ENCODE assay signal across 31 mouse cellular contexts in genomic region chr6:83488200-83488599, GRCm38 (mm10). TPM values are rescaled to one million over a fixed set of nuclear protein-coding genes. Genes with fewer than 3 reads are reported as not detected.
A peak's percentile ranks its signal among the peaks of the same experiment; 100 is the strongest.
DNase-seq lines count a peak whose midpoint lies in the region; ATAC-seq and TF ChIP-seq lines count a peak whose summit lies in the region.
"Had no signal": no experiment of that assay in that cellular context is flagged by ENCODE, and none has a peak within 500 bp of the region (broad histone marks: within the 10 kb centered on the region; RNA-seq: fewer than 3 reads in every experiment).

No protein-coding gene starts in this region.

- no peak overlapping the region for H3K9ac ChIP-seq in embryonic facial prominence, embryonic 15.5 days
- H3K9ac ChIP-seq: forebrain, embryonic 13.5 days; forebrain, postnatal 0 days; heart, embryonic 13.5 days; hindbrain, embryonic 14.5 days had no signal

- no peak for TF ChIP-seq POLR2A in bone marrow macrophage, adult 2 months (IDR thresholded peaks at IDR 0.05; ENCODE audit: borderline replicate concordance, low read depth, low read length)

- TF ChIP-seq CTCF in bone marrow macrophage, adult 2 months (IDR thresholded peaks at IDR 0.05; ENCODE audit: low read depth, low read length): no peak

- H3K4me3 ChIP-seq in bone marrow macrophage, adult 2 months (ENCODE audit: insufficient read depth, low read length): no peak overlapping the region
- H3K4me3 ChIP-seq in embryonic facial prominence, embryonic 15.5 days (replicated peaks): no peak overlapping the region
- no peak overlapping the region for H3K4me3 ChIP-seq in macrophage (ENCODE audit: inconsistent target)
- H3K4me3 ChIP-seq: forebrain, embryonic 10.5 days; forebrain, embryonic 13.5 days; heart, adult 2 months; heart, embryonic 10.5 days; heart, embryonic 13.5 days had no signal

- peak; percentile 70; the same call in 1 of the 2 replicates for ATAC-seq in frontal cortex, adult (ENCODE audit: low TSS enrichment)
- no peak for ATAC-seq in embryonic facial prominence, embryonic 15.5 days (ENCODE audit: insufficient number of reproducible peaks, low FRiP score, low TSS enrichment, low read depth)
- ATAC-seq in inflammation-experienced regulatory T-cells, adult 6 months: no peak
- ATAC-seq: forebrain, embryonic 13.5 days; forebrain, postnatal 0 days; hindbrain, postnatal 0 days; intestine, postnatal 0 days; Patski had no signal

- H3K27me3 ChIP-seq in embryonic facial prominence, embryonic 15.5 days: no peaks in the 10 kb centered on the region
- H3K27me3 ChIP-seq: CH12.LX; forebrain, embryonic 13.5 days; heart, embryonic 13.5 days; Patski had no signal

- DNase-seq in frontal cortex, postnatal 10 days (ENCODE audit: low spot score in 2 of 2): no peak
- no peak for DNase-seq in left cerebral cortex, adult 11 months (ENCODE audit: low spot score)
- DNase-seq: adrenal gland, postnatal 10 days; adrenal gland, postnatal 36 days; B cell, adult 2 months; cerebellum, adult 11 months; cerebellum, adult 2 months; cerebellum, adult 9-11 months; cerebellum, postnatal 25 days; embryo, embryonic 11 days; forebrain, postnatal 0 days; gastrocnemius, postnatal 25 days; heart, adult 2 months; heart, postnatal 14 days; heart, postnatal 4 days had no signal

- H3K36me3 ChIP-seq in embryonic facial prominence, embryonic 15.5 days: peaks cover 53% of the 10 kb centered on the region
- peaks cover 26% of the 10 kb centered on the region for H3K36me3 ChIP-seq in macrophage (ENCODE audit: inconsistent target)

- no peak overlapping the region for H3K4me2 ChIP-seq in embryonic facial prominence, embryonic 15.5 days (replicated peaks)
- H3K4me2 ChIP-seq: forebrain, embryonic 13.5 days; heart, embryonic 13.5 days; hindbrain, embryonic 14.5 days had no signal

- H3K9me3 ChIP-seq in embryonic facial prominence, embryonic 15.5 days (replicated peaks): no peaks in the 10 kb centered on the region
- H3K9me3 ChIP-seq: forebrain, embryonic 10.5 days; forebrain, embryonic 13.5 days; G1E; heart, embryonic 10.5 days; heart, embryonic 13.5 days had no signal

- 47% methylated on average over 5 of the region's 5 CpGs for WGBS in embryonic facial prominence, embryonic 15.5 days
- 75% methylated on average over 5 of the region's 5 CpGs for WGBS in macrophage (ENCODE audit: missing documents)

- H3K27ac ChIP-seq in bone marrow macrophage, adult 2 months (ENCODE audit: insufficient read depth, low read depth, low read length): peak overlapping the region; percentile 89
- peak overlapping the region; percentile 17; the same call in 1 of the 2 replicates for H3K27ac ChIP-seq in embryonic facial prominence, embryonic 15.5 days (replicated peaks)
- peak overlapping the region; percentile 77 for H3K27ac ChIP-seq in macrophage
- H3K27ac ChIP-seq: forebrain, embryonic 10.5 days; forebrain, embryonic 13.5 days; heart, adult 2 months; heart, embryonic 10.5 days; heart, embryonic 13.5 days; hindbrain, embryonic 14.5 days; hindbrain, postnatal 0 days had no signal

- peaks cover 37% of the 10 kb centered on the region for H3K4me1 ChIP-seq in bone marrow macrophage, adult 2 months (ENCODE audit: control insufficient read depth, insufficient read depth, low read length)
- no peaks in the 10 kb centered on the region; the same call in 1 of the 2 replicates for H3K4me1 ChIP-seq in embryonic facial prominence, embryonic 15.5 days
- H3K4me1 ChIP-seq: forebrain, embryonic 10.5 days; heart, embryonic 10.5 days had no signal

- no peaks in the 10 kb centered on the region for H3K79me2 ChIP-seq in macrophage (ENCODE audit: inconsistent target)

RNA-seq across cellular contexts. Expression of gene Dguok, which starts 18.6 kb away (rescaled TPM):
- polyA plus RNA-seq in bone marrow macrophage, adult 2 months (2012; ENCODE audit: insufficient read depth, insufficient read length, missing spikeins): 61.5 and 63.2 TPM in 2 replicates
- polyA plus RNA-seq in embryonic facial prominence, embryonic 15.5 days (2015; fragmentation: Nextera tagmentation; extraction: Ambion mirVana): 81.0 and 90.4 TPM in 2 replicates
- 100 to 1,000 TPM in 3 of 26 experiments, 10 to 100 TPM in 20, 1 to 10 TPM in 3; 8.4 to 129 (median 57.6) TPM for total RNA-seq in macrophage (2018; cell fraction: chromatin; rRNA removed)
- total RNA-seq in macrophage (2018; cell fraction: cytosol; rRNA removed): 10 to 100 TPM; 15.6 to 42.6 (median 32.2) TPM
- total RNA-seq in macrophage (2018; cell fraction: nucleus; rRNA removed): 10 to 100 TPM in 25 of 26 experiments, 1 to 10 TPM in 1; 7.9 to 98.5 (median 32.1) TPM
- 30.7 to 54.0 TPM (median 30.9 TPM) in 3 replicates for polyA plus RNA-seq in macrophage (2018)
- polyA plus RNA-seq in inflammation-experienced regulatory T-cells, adult 6 months (2017; shearing (Covaris generic)): 100 to 1,000 TPM in 1 of 3 experiments, 10 to 100 TPM in 2; 60.1 to 100 (median 87.6) TPM

RNA-seq across cellular contexts. Expression of gene Tet3, which starts 29.3 kb away (rescaled TPM):
- 46.8 and 46.9 TPM in 2 replicates for polyA plus RNA-seq in bone marrow macrophage, adult 2 months (2012; ENCODE audit: insufficient read depth, insufficient read length, missing spikeins)
- polyA plus RNA-seq in embryonic facial prominence, embryonic 15.5 days (2015; fragmentation: Nextera tagmentation; extraction: Ambion mirVana): 63.1 and 66.1 TPM in 2 replicates
- 100 to 1,000 TPM; 104 to 576 (median 356) TPM for total RNA-seq in macrophage (2018; cell fraction: chromatin; rRNA removed)
- total RNA-seq in macrophage (2018; cell fraction: cytosol; rRNA removed): 10 to 100 TPM; 15.7 to 66.9 (median 36.1) TPM
- 100 to 1,000 TPM in 20 of 26 experiments, 10 to 100 TPM in 6; 62.0 to 363 (median 169) TPM for total RNA-seq in macrophage (2018; cell fraction: nucleus; rRNA removed)
- 13.9 to 21.1 TPM (median 19.1 TPM) in 3 replicates for polyA plus RNA-seq in macrophage (2018)
- polyA plus RNA-seq in inflammation-experienced regulatory T-cells, adult 6 months (2017; shearing (Covaris generic)): 10 to 100 TPM; 13.2 to 19.4 (median 18.7) TPM

RNA-seq across cellular contexts. Expression of gene Actg2, which starts 47.9 kb away (rescaled TPM):
- 4.6 and 4.7 TPM in 2 replicates for polyA plus RNA-seq in bone marrow macrophage, adult 2 months (2012; ENCODE audit: insufficient read depth, insufficient read length, missing spikeins)
- polyA plus RNA-seq in embryonic facial prominence, embryonic 15.5 days (2015; fragmentation: Nextera tagmentation; extraction: Ambion mirVana): 19.5 and 20.9 TPM in 2 replicates
- total RNA-seq in macrophage (2018; cell fraction: chromatin; rRNA removed): 1 to 10 TPM in 1 of 26 experiments, not detected in 25; 7.0 TPM
- total RNA-seq in macrophage (2018; cell fraction: cytosol; rRNA removed): not detected
- total RNA-seq in macrophage (2018; cell fraction: nucleus; rRNA removed): 1 to 10 TPM in 1 of 26 experiments, not detected in 25; 1.2 TPM
- 0.21 TPM in 1 of 3 replicates, not detected in the others for polyA plus RNA-seq in macrophage (2018)
- polyA plus RNA-seq in inflammation-experienced regulatory T-cells, adult 6 months (2017; shearing (Covaris generic)): 10 to 100 TPM; 25.8 to 52.0 (median 35.3) TPM
- total RNA-seq: common myeloid progenitor, adult 5-6 weeks had no signal
- polyA plus RNA-seq: G1E had no signal

Comparison
In these comparisons a context has a peak if more than half of its experiments do, and no peak if none do; other contexts are left out.
1. H3K27ac ChIP-seq: peak in every context shown above with its lines; median percentile 89 in bone marrow macrophage, adult 2 months; 77 in macrophage; 17 in embryonic facial prominence, embryonic 15.5 days.